Mouse (Mus musculus) thymus, adult 2 months (tissue): ENCODE data around the gene Serp1.

Source experiments
- CTCF ChIP-seq: fragments of 200-500 bp; IDR thresholded peaks from 2 replicates; pipeline ENCODE4 v1.5.1; 2012; ENCODE audit warnings: mild to moderate bottlenecking, control low read depth, low read length, moderate library complexity, borderline replicate concordance; ENCODE audit not compliant: control insufficient read depth, poor library complexity, insufficient read depth; ENCODE audit errors: extremely low read depth
- POLR2A ChIP-seq: fragments of 200-500 bp; IDR thresholded peaks from 2 replicates; pipeline ENCODE4 v1.6.1; 2012; ENCODE audit warnings: mild to moderate bottlenecking, low read length, control low read depth, moderate library complexity; ENCODE audit not compliant: control insufficient read depth, poor library complexity, insufficient read depth; ENCODE audit errors: extremely low read depth

DNA sequence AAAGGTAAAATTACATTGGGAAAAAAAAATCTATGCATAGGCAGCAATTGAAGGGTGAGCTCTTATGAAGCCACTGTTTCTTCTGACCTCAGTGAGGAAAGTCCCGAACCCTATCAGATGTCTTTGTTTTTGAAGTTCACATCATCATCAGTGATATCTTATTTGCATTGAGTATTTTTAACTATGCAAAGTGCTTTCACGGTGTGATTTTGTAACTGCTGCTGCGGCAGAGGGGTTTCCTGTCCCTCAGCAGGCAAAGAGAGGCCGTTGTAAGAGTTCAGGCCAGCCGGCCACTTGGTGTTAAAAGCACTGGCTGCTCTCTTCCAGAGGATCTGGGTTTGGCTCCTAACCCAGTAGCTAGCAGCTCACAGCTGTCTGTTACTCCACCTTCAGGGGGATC is 8.4 kb downstream of the Serp1 start:
- TF ChIP-seq POLR2A (no peak), CTCF (no peak)
